Mouse (Mus musculus) stomach, postnatal 0 days (tissue): Measurements from ENCODE around the gene Gm40193.

Experiments
- CTCF ChIP-seq: IDR thresholded peaks from 2 replicates; pipeline ENCODE4 v1.5.1; 2016; ENCODE audit warnings: antibody characterized with exemption, low read depth, mild to moderate bottlenecking, moderate library complexity
- EP300 ChIP-seq: optimal IDR thresholded peaks from 2 replicates; pipeline ENCODE3; 2016; ENCODE audit warnings: antibody characterized with exemption

- peak; percentile 54 for TF ChIP-seq CTCF
- TF ChIP-seq EP300: no peak
These were observed 29.2 kb upstream of the Gm40193 start for GRCm38 (mm10) chr11:70561937-70562286.
